Mouse (Mus musculus) CH12.LX (cell line): ENCODE data around the gene Slc30a5. TPM values are rescaled to one million over a fixed set of nuclear protein-coding genes. Genes with fewer than 3 reads are reported as not detected.

Experiments
- DNase-seq: peaks from one replicate; pipeline ENCODE4 v3.0.0-alpha.2; 2013; ENCODE audit errors: extremely low read depth
- H3K27ac ChIP-seq: 2 replicates; pipeline ENCODE4 v1.5.1; 2012; ENCODE audit warnings: low read depth, mild to moderate bottlenecking, control low read depth, moderate library complexity; ENCODE audit not compliant: insufficient read depth
- H3K27me3 ChIP-seq: replicated peaks from 2 replicates; pipeline ENCODE3; 2012; ENCODE audit warnings: inconsistent platforms
- H3K36me3 ChIP-seq, 2 experiments: replicated peaks in 1 of 2; 2 replicates each; pipeline versions ENCODE3 to v1.6.1; 2012; ENCODE audit warnings: inconsistent platforms in 1 of 2, low read length in 1 of 2, mild to moderate bottlenecking in 1 of 2, mixed read lengths in 1 of 2, moderate library complexity in 1 of 2; ENCODE audit not compliant: control insufficient read depth in 1 of 2, insufficient read depth in 1 of 2
- H3K4me1 ChIP-seq, 2 experiments: 2 replicates each; pipeline ENCODE4 v1.6.1; 2012; ENCODE audit warnings: inconsistent platforms in 1 of 2, moderate library complexity in 1 of 2; ENCODE audit not compliant: insufficient read depth in 2 of 2, control insufficient read depth in 1 of 2
- H3K4me2 ChIP-seq: 2 replicates; pipeline ENCODE4 v1.6.1; 2012; ENCODE audit warnings: low read depth, mild to moderate bottlenecking, control low read depth; ENCODE audit not compliant: poor library complexity, insufficient read depth, severe bottlenecking
- H3K4me3 ChIP-seq, 3 experiments: fragments of 150-350 bp in 1 of 3; sonication (generic) in 1 of 3; replicated peaks in 1 of 3; 2 replicates each; pipeline versions ENCODE3 to v1.5.1; 2011 to 2012; ENCODE audit warnings: low read depth in 2 of 3, low read length in 2 of 3, mild to moderate bottlenecking in 2 of 3, moderate library complexity in 2 of 3, control low read depth in 1 of 3, improper control_type of control experiment in 1 of 3, inconsistent platforms in 1 of 3, mixed read lengths in 1 of 3; ENCODE audit not compliant: poor library complexity in 1 of 3
- H3K79me2 ChIP-seq: replicated peaks from 2 replicates; pipeline ENCODE4 v1.6.1; 2012; ENCODE audit warnings: mild to moderate bottlenecking, moderate library complexity; ENCODE audit not compliant: control insufficient read depth, poor library complexity, insufficient read depth, severe bottlenecking; ENCODE audit errors: extremely low read depth
- H3K9ac ChIP-seq: 2 replicates; pipeline ENCODE4 v1.6.1; 2012; ENCODE audit warnings: low read depth, mild to moderate bottlenecking, control low read depth, moderate library complexity; ENCODE audit not compliant: insufficient read depth
- H3K9me3 ChIP-seq: replicated peaks from 2 replicates; pipeline ENCODE3; 2012; ENCODE audit warnings: low read length, inconsistent platforms, mixed read lengths
- BHLHE40 ChIP-seq: IDR thresholded peaks from 2 replicates; pipeline ENCODE4 v1.6.1; 2011; ENCODE audit warnings: mild to moderate bottlenecking, low read depth, low read length, improper control_type of control experiment
- CHD1 ChIP-seq: IDR thresholded peaks from 2 replicates; pipeline ENCODE4 v1.6.1; 2012; ENCODE audit warnings: low read depth, low read length, improper control_type of control experiment, inconsistent platforms
- CTCF ChIP-seq, 2 experiments: IDR thresholded peaks in 1 of 2; conservative IDR thresholded peaks in 1 of 2; 2 replicates each; pipeline ENCODE4 v1.5.1; 2011 to 2012; ENCODE audit warnings: low read depth in 2 of 2, low read length in 2 of 2, improper control_type of control experiment in 1 of 2, inconsistent platforms in 1 of 2, mild to moderate bottlenecking in 1 of 2, moderate library complexity in 1 of 2
- GABPA ChIP-seq: IDR thresholded peaks from 2 replicates; pipeline ENCODE4 v1.6.1; 2012; ENCODE audit warnings: low read depth, low read length, improper control_type of control experiment, inconsistent platforms; ENCODE audit not compliant: insufficient replicate concordance
- JUN ChIP-seq: IDR thresholded peaks from 2 replicates; pipeline ENCODE4 v1.6.1; 2011; ENCODE audit warnings: low read depth, mild to moderate bottlenecking, low read length, improper control_type of control experiment, moderate library complexity; ENCODE audit not compliant: insufficient read depth
- JUND ChIP-seq: conservative IDR thresholded peaks from 2 replicates; pipeline ENCODE4 v1.6.1; 2011; ENCODE audit warnings: low read depth, low read length, improper control_type of control experiment
- KAT2A ChIP-seq: IDR thresholded peaks from 2 replicates; pipeline ENCODE4 v1.6.1; 2012; ENCODE audit warnings: low read length, improper control_type of control experiment, inconsistent platforms; ENCODE audit not compliant: insufficient replicate concordance
- MAFK ChIP-seq: IDR thresholded peaks from 2 replicates; pipeline ENCODE4 v1.6.1; 2011; ENCODE audit warnings: low read length, improper control_type of control experiment; ENCODE audit not compliant: insufficient replicate concordance
- MAX ChIP-seq: IDR thresholded peaks from 2 replicates; pipeline ENCODE4 v1.6.1; 2011; ENCODE audit warnings: low read length, improper control_type of control experiment
- MEF2A ChIP-seq: IDR thresholded peaks from 2 replicates; pipeline ENCODE4 v1.6.1; 2014; ENCODE audit warnings: low read depth, mild to moderate bottlenecking, inconsistent platforms, low read length, improper control_type of control experiment, borderline replicate concordance
- MYC ChIP-seq: IDR thresholded peaks from 2 replicates; pipeline ENCODE4 v1.6.1; 2011; ENCODE audit warnings: low read depth, mild to moderate bottlenecking, improper control_type of control experiment, low read length
- NRF1 ChIP-seq: IDR thresholded peaks from 2 replicates; pipeline ENCODE4 v1.6.1; 2014; ENCODE audit warnings: low read depth, mild to moderate bottlenecking, inconsistent platforms, low read length, improper control_type of control experiment, moderate library complexity
- PAX5 ChIP-seq: IDR thresholded peaks from 2 replicates; pipeline ENCODE4 v1.6.1; 2012; ENCODE audit warnings: low read length, inconsistent platforms, mixed read lengths
- POLR2A ChIP-seq: IDR thresholded peaks from 2 replicates; pipeline ENCODE4 v1.6.1; 2011; ENCODE audit warnings: low read depth, mild to moderate bottlenecking, improper control_type of control experiment, low read length
- SMC3 ChIP-seq: IDR thresholded peaks from 2 replicates; pipeline ENCODE4 v1.6.1; 2011; ENCODE audit warnings: low read depth, low read length, improper control_type of control experiment
- TCF12 ChIP-seq: IDR thresholded peaks from 2 replicates; pipeline ENCODE4 v1.6.1; 2014; ENCODE audit warnings: low read depth, mild to moderate bottlenecking, inconsistent platforms, low read length, improper control_type of control experiment
- ZC3H11A ChIP-seq: IDR thresholded peaks from 2 replicates; pipeline ENCODE4 v1.6.1; 2012; ENCODE audit warnings: low read depth, mild to moderate bottlenecking, inconsistent platforms, low read length, improper control_type of control experiment
- dilution Hi-C: fragments of 300-500 bp; cut with MboI; formaldehyde crosslinking; loops from 2 replicates; pipeline ENCODE4 v1.14.3; 2020; ENCODE audit warnings: low sequenced_read_pairs; ENCODE audit not compliant: extremely low pct_unique_long_range_greater_than_20kb, extremely low pct_ligation_motif_present
- in situ Hi-C: fragments of 300-500 bp; cut with MboI; formaldehyde crosslinking; loops from 3 replicates; pipeline ENCODE4 v1.14.3; 2019; ENCODE audit warnings: low sequenced_read_pairs, low pct_ligation_motif_present, low pct_unique_long_range_greater_than_20kb, mixed read lengths
- polyA plus RNA-seq: library from polyadenylated mRNA; unstranded; fragments of >175 nt; gene quantifications from 2 replicates; pipeline ENCODE4 v1.2.1, GENCODE M21; 2012; ENCODE audit warnings: low read depth; ENCODE audit not compliant: insufficient read length
- total RNA-seq, 2 experiments: library from RNA; depleted of rRNA; stranded (reverse); fragments of 300-350 nt in 1 of 2; fragments of >200 nt in 1 of 2; gene quantifications; 2 replicates each; pipeline ENCODE4 v1.2.3; 2012 to 2014

Slc30a5 gene
- total and polyA plus RNA-seq, 3 experiments, result 54.4 to 99.9 (median 65.9) TPM

- no peak overlapping the region for H3K9ac ChIP-seq
- no peaks in the 10 kb centered on the region for H3K9me3 ChIP-seq
- no peaks in the 10 kb centered on the region for H3K27me3 ChIP-seq
- H3K36me3 ChIP-seq, result no peaks in the 10 kb centered on the region
- H3K79me2 ChIP-seq, result no peaks in the 10 kb centered on the region
- no peak for DNase-seq
- in situ Hi-C loops, result loop anchor here (25.0 kb wide), 1 partner anchor 830 kb away; no protein-coding TSS in a partner anchor
- TF ChIP-seq GABPA, result no peak
- TF ChIP-seq MEF2A, result no peak
- TF ChIP-seq PAX5, result no peak
- no peak for TF ChIP-seq CTCF (conservative IDR thresholded peaks at IDR 0.05 in 1 of 2, IDR thresholded peaks at IDR 0.05 in 1 of 2; ENCODE audit: low read depth in 2 of 2, low read length in 2 of 2)
- no peak for TF ChIP-seq BHLHE40
- no peak for TF ChIP-seq JUND
- TF ChIP-seq MYC, result no peak
- no peak for TF ChIP-seq MAX
- no peak for TF ChIP-seq JUN
- no peak for TF ChIP-seq POLR2A
- no peak for TF ChIP-seq KAT2A
- H3K4me1 ChIP-seq, result peaks cover 4 to 18% of the 10 kb centered on the region in 2 experiments; a peak in 3 of 4 replicates
- no peak overlapping the region for H3K4me2 ChIP-seq
- no peak overlapping the region for H3K4me3 ChIP-seq
- dilution Hi-C loops, result no loop called here
- no peak overlapping the region for H3K27ac ChIP-seq
These were observed 48.7 kb upstream of the Slc30a5 start for GRCm38 (mm10) chr13:100881944-100882343.

GRCm38 (mm10) chr13:100879806-100880205, 46.6 kb upstream of the Slc30a5 start:
- in situ Hi-C loops, result loop anchor here (25.0 kb wide), 1 partner anchor 832 kb away; no protein-coding TSS in a partner anchor
- TF ChIP-seq TCF12, result no peak
- no peak for TF ChIP-seq PAX5
- no peak for TF ChIP-seq MAFK
- no peak for TF ChIP-seq SMC3
- no peak for TF ChIP-seq JUN
- no peak for TF ChIP-seq CHD1
- no peak for TF ChIP-seq ZC3H11A
- no peak for TF ChIP-seq NRF1
- dilution Hi-C loops, result no loop called here

More at GRCm38 (mm10) chr13:100879806-100880205, 46.6 kb upstream of the Slc30a5 start:
- no peak for DNase-seq
- H3K9me3 ChIP-seq, result no peaks in the 10 kb centered on the region
- no peak overlapping the region for H3K4me2 ChIP-seq
- H3K27me3 ChIP-seq, result no peaks in the 10 kb centered on the region
- H3K4me3 ChIP-seq, result no peak overlapping the region
- peaks cover 6 to 26% of the 10 kb centered on the region in 2 experiments; a peak in 3 of 4 replicates for H3K4me1 ChIP-seq
- no peaks in the 10 kb centered on the region for H3K36me3 ChIP-seq
- H3K79me2 ChIP-seq, result no peaks in the 10 kb centered on the region
- H3K27ac ChIP-seq, result no peak overlapping the region
- no peak overlapping the region for H3K9ac ChIP-seq
